Mouse (Mus musculus) ES-Bruce4 (cell line): ENCODE measurements around the gene Bcdin3d. TPM values are rescaled to one million over a fixed set of nuclear protein-coding genes. Genes with fewer than 3 reads are reported as not detected.

Experiments used
- H3K27ac ChIP-seq: 2 replicates; pipeline ENCODE4 v1.5.1; 2012; ENCODE audit warnings: low read length, inconsistent platforms; ENCODE audit not compliant: insufficient read depth
- H3K27me3 ChIP-seq: 2 replicates; pipeline ENCODE4 v1.6.1; 2012; ENCODE audit warnings: mild to moderate bottlenecking, low read length, inconsistent platforms; ENCODE audit not compliant: control insufficient read depth, poor library complexity, insufficient read depth, severe bottlenecking
- H3K36me3 ChIP-seq: 2 replicates; pipeline ENCODE4 v1.6.1; 2012; ENCODE audit warnings: inconsistent platforms, mild to moderate bottlenecking, low read length, moderate library complexity; ENCODE audit not compliant: control insufficient read depth, poor library complexity, insufficient read depth, severe bottlenecking
- H3K4me1 ChIP-seq: one replicate; pipeline ENCODE4 v1.8.1; 2011; ENCODE audit warnings: low read length; ENCODE audit not compliant: control insufficient read depth, insufficient read depth
- H3K4me3 ChIP-seq: 2 replicates; pipeline ENCODE4 v1.5.1; 2011; ENCODE audit warnings: low read depth, mild to moderate bottlenecking, low read length
- H3K9ac ChIP-seq: 2 replicates; pipeline ENCODE4 v1.6.1; 2012; ENCODE audit warnings: low read depth, mild to moderate bottlenecking, inconsistent platforms; ENCODE audit not compliant: poor library complexity, severe bottlenecking
- H3K9me3 ChIP-seq: replicated peaks from 2 replicates; pipeline ENCODE4 v1.6.1; 2012; ENCODE audit warnings: mild to moderate bottlenecking, low read length, inconsistent platforms; ENCODE audit not compliant: control insufficient read depth, poor library complexity, insufficient read depth, severe bottlenecking
- CTCF ChIP-seq: IDR thresholded peaks from one replicate; pipeline ENCODE4 v1.8.1; 2011; ENCODE audit warnings: low read depth, low read length
- EP300 ChIP-seq: IDR thresholded peaks from 2 replicates; pipeline ENCODE4 v1.6.1; 2011; ENCODE audit warnings: low read depth, low read length; ENCODE audit not compliant: insufficient read depth
- POLR2A ChIP-seq: IDR thresholded peaks from one replicate; pipeline ENCODE4 v1.8.1; 2011; ENCODE audit warnings: low read length; ENCODE audit not compliant: insufficient read depth
- polyA plus RNA-seq: library from polyadenylated mRNA; stranded (reverse); fragments of >200 nt; gene quantifications from 2 replicates; pipeline ENCODE4 v1.2.4, GENCODE M21; 2011; ENCODE audit warnings: low read depth; ENCODE audit not compliant: missing spikeins, insufficient read depth, insufficient read length

Bcdin3d gene
- polyA plus RNA-seq, 1 experiment, result 10.7 TPM

DNA sequence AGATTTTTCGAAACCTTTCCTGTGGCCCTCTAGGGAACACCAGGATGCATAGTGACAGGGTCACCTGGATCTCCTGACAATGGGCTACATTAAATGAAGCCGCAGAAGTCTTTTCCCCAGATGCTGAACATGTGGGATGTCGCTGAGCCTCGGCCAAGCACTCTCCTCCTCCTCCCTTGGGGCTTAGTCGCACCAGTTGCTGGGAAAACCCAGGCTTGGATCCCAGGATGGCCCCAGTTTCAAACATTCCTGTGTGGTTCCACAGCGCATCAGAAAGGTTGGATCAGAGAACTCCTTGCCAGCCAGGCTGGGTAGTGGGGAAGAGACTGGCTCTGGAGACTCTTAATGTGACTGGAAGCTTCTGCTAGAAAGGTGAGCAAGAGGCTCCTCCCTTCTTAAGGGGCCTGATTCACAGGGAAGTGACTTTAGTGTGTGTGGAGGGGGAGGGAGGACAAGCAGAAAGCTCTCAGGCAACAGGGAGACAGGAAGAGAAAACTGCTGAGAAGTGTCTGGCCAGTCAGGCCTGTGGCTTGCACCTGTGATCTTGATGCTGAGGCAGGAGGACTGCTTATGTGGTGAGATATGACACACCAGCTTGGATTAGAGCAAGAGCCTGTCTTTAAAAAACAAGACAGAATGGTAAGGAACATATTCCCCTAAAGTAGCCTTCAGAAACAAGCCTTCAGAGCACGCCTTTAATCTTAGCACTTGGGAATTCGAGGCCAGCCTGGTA is 35.4 kb downstream of the Bcdin3d start:
- H3K27me3 ChIP-seq, result no peaks in the 10 kb centered on the region
- no peaks in the 10 kb centered on the region for H3K4me1 ChIP-seq
- TF ChIP-seq POLR2A, result no peak
- no peak for TF ChIP-seq EP300
- TF ChIP-seq CTCF, result no peak
- H3K4me3 ChIP-seq, result no peak overlapping the region
- H3K27ac ChIP-seq, result no peak overlapping the region
- no peak overlapping the region for H3K9ac ChIP-seq
- no peaks in the 10 kb centered on the region for H3K9me3 ChIP-seq
- no peaks in the 10 kb centered on the region for H3K36me3 ChIP-seq

DNA sequence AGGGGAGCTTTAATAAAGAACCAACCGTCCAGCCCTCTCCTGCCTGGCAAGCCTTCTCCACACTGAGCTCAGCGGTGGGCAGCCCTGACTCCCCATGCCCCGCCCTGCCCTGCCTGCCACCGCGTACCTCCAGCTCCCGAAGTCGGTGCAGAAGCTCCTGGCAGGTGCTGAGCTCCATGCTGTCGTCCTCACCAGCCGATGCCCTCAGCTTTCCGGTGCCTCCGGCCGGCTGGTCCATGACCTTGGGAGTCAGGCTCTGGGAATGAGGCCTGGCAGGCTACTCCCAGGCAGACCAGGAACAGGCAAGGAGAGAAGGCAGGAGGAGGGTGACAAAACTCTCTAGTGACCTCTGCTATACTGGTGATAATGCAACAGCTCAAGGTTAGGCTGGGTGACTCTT is 40.6 kb downstream of the Bcdin3d start:
- H3K9ac ChIP-seq, result no peak overlapping the region
- H3K9me3 ChIP-seq, result no peaks in the 10 kb centered on the region
- no peak overlapping the region for H3K4me3 ChIP-seq
- no peaks in the 10 kb centered on the region for H3K27me3 ChIP-seq
- H3K36me3 ChIP-seq, result no peaks in the 10 kb centered on the region; the same call in 1 of the 2 replicates
- TF ChIP-seq CTCF, result no peak
- TF ChIP-seq EP300, result no peak
- TF ChIP-seq POLR2A, result no peak
- H3K27ac ChIP-seq, result no peak overlapping the region
- no peaks in the 10 kb centered on the region for H3K4me1 ChIP-seq

DNA sequence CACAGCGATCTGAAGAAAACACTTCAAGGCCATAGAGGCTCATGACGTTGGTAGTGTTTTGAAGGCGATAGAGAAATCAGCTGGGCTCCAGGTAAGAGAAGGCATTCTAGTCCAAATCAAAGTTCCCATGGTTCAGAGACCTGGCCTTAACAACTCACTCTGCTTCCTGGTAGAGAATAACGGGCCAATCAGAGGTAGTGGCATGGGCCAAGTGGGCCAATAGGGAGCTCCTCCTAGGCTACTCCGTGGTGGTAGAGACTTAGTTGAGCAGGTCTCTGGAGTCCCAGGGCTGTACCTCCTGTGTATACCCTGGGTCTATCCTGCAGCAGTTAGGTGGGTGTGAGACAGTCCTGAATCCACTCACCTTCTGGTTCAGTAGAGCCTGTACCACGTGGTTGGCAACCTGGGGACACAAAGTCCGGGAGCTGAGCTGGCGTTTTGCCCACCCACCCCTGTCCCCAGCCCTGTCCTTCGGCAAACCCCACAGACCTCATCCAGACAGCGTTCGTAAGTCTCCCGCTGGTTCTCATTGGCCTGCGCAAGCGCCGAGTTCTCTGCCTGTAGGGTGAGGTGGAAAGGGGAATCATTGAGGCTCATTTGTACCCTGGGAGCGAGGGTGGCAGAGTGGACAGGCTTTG is 41.3 kb downstream of the Bcdin3d start:
- no peaks in the 10 kb centered on the region for H3K9me3 ChIP-seq
- no peak overlapping the region for H3K9ac ChIP-seq
- no peaks in the 10 kb centered on the region for H3K4me1 ChIP-seq
- no peaks in the 10 kb centered on the region for H3K27me3 ChIP-seq
- TF ChIP-seq CTCF (no peak), EP300 (no peak), POLR2A (no peak)
- no peak overlapping the region for H3K27ac ChIP-seq
- no peaks in the 10 kb centered on the region; the same call in 1 of the 2 replicates for H3K36me3 ChIP-seq
- no peak overlapping the region for H3K4me3 ChIP-seq

DNA sequence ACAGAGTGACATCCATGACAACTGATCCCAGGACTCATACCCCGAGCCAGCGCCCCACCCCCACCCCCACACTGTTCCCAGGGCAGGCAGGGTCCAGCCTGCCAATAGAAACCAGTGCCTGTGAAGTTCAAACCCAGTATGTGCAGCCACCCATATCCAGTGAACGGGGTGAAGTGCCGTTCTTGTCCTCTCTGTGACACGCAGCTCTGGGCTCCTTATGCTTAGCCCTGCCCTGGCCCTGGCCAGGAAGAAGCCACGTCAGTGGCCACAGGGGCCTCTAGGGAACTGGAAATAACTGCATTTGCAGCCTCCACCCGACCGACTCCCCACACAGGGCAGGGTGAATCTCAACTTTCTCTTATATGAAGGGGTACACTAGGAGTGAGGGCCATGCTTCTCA is 42.6 kb downstream of the Bcdin3d start:
- Histone ChIP-seq H3K9me3 (no peaks in the 10 kb centered on the region), H3K4me3 (no peak overlapping the region), H3K4me1 (no peaks in the 10 kb centered on the region), H3K27me3 (no peaks in the 10 kb centered on the region), H3K9ac (no peak overlapping the region), H3K36me3 (no peaks in the 10 kb centered on the region; the same call in 1 of the 2 replicates), H3K27ac (no peak overlapping the region)
- TF ChIP-seq EP300 (no peak), POLR2A (no peak), CTCF (no peak)

DNA sequence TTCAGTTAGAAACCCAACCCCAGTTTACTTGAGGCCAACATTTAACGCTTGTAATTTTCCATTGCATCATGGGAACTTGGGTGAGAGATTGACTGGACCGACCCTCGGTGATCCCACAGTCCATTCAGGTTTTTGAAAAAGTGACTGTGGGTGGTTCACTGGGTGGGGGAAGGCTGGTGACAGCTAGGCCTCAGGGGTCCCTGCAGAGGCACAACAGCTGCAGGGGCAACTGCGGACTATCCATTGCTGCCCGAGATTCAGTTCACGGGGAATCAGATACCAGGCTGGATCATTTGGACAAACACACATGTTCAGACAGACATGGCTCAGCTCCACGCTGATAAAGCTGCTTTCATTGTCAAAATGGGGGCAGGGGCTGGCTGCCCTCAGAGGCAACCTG is 43.0 kb downstream of the Bcdin3d start:
- no peaks in the 10 kb centered on the region for H3K9me3 ChIP-seq
- no peak overlapping the region for H3K27ac ChIP-seq
- H3K36me3 ChIP-seq, result no peaks in the 10 kb centered on the region; the same call in 1 of the 2 replicates
- H3K4me3 ChIP-seq, result no peak overlapping the region
- TF ChIP-seq EP300, result no peak
- TF ChIP-seq CTCF, result no peak
- no peak for TF ChIP-seq POLR2A
- H3K9ac ChIP-seq, result no peak overlapping the region
- H3K4me1 ChIP-seq, result no peaks in the 10 kb centered on the region
- no peaks in the 10 kb centered on the region for H3K27me3 ChIP-seq

DNA sequence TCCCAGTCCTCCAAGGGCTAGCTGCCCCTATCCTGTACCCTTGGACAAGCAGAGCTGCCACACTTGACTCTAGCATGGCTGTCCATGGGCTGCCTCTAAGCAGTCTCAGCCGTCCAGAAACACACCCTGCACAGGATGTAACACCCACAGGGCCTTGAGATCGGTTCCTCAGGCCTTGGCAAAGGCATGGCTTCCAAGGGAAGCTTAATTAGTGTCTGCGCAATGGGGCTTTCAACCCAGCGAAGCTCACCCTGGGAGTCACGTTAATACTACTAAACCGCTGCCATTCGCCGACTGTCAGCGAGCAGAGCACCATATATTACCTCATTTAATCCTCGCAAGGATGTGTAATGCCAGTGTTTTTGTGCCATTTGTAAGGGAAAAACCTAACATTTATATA is 43.5 kb downstream of the Bcdin3d start:
- Histone ChIP-seq H3K9me3 (no peaks in the 10 kb centered on the region), H3K4me3 (no peak overlapping the region), H3K9ac (no peak overlapping the region), H3K36me3 (no peaks in the 10 kb centered on the region; the same call in 1 of the 2 replicates), H3K27ac (no peak overlapping the region), H3K4me1 (no peaks in the 10 kb centered on the region), H3K27me3 (no peaks in the 10 kb centered on the region)
- TF ChIP-seq CTCF (no peak), EP300 (no peak), POLR2A (no peak)
